Mouse (Mus musculus) CH12.LX (cell line): Measurements from ENCODE around the gene Car4.

Source experiments
- CTCF ChIP-seq, 2 experiments: IDR thresholded peaks in 1 of 2; conservative IDR thresholded peaks in 1 of 2; 2 replicates each; pipeline ENCODE4 v1.5.1; 2011 to 2012; ENCODE audit warnings: low read depth in 2 of 2, low read length in 2 of 2, improper control_type of control experiment in 1 of 2, inconsistent platforms in 1 of 2, mild to moderate bottlenecking in 1 of 2, moderate library complexity in 1 of 2
- E2F4 ChIP-seq: IDR thresholded peaks from 2 replicates; pipeline ENCODE4 v1.6.1; 2011; ENCODE audit warnings: low read depth, low read length, improper control_type of control experiment; ENCODE audit not compliant: insufficient replicate concordance
- EP300 ChIP-seq: IDR thresholded peaks from 2 replicates; pipeline ENCODE4 v1.6.1; 2011; ENCODE audit warnings: low read length, improper control_type of control experiment
- MYC ChIP-seq: IDR thresholded peaks from 2 replicates; pipeline ENCODE4 v1.6.1; 2011; ENCODE audit warnings: low read depth, mild to moderate bottlenecking, improper control_type of control experiment, low read length
- PAX5 ChIP-seq: IDR thresholded peaks from 2 replicates; pipeline ENCODE4 v1.6.1; 2012; ENCODE audit warnings: low read length, inconsistent platforms, mixed read lengths
- TBP ChIP-seq: conservative IDR thresholded peaks from 2 replicates; pipeline ENCODE4 v1.6.1; 2011; ENCODE audit warnings: low read depth, low read length, improper control_type of control experiment
- TCF12 ChIP-seq: IDR thresholded peaks from 2 replicates; pipeline ENCODE4 v1.6.1; 2014; ENCODE audit warnings: low read depth, mild to moderate bottlenecking, inconsistent platforms, low read length, improper control_type of control experiment
- USF1 ChIP-seq: IDR thresholded peaks from 2 replicates; pipeline ENCODE4 v1.6.1; 2014; ENCODE audit warnings: low read depth, mild to moderate bottlenecking, inconsistent platforms, low read length, improper control_type of control experiment
- ZKSCAN1 ChIP-seq: IDR thresholded peaks from 2 replicates; pipeline ENCODE4 v1.6.1; 2012; ENCODE audit warnings: low read depth, inconsistent platforms, low read length, improper control_type of control experiment, borderline replicate concordance
- ZNF384 ChIP-seq: IDR thresholded peaks from 2 replicates; pipeline ENCODE4 v1.6.1; 2012; ENCODE audit warnings: low read depth, low read length, improper control_type of control experiment, inconsistent platforms

- TF ChIP-seq TCF12 = no peak
- TF ChIP-seq ZNF384 = no peak
- TF ChIP-seq ZKSCAN1 = no peak
- TF ChIP-seq CTCF (conservative IDR thresholded peaks at IDR 0.05 in 1 of 2, IDR thresholded peaks at IDR 0.05 in 1 of 2; ENCODE audit: low read depth in 2 of 2, low read length in 2 of 2) = no peak
- no peak for TF ChIP-seq MYC
- no peak for TF ChIP-seq TBP
- TF ChIP-seq E2F4 = no peak
- TF ChIP-seq PAX5 = no peak
- TF ChIP-seq EP300 = no peak
- TF ChIP-seq USF1 = no peak
Measured at GRCm38 (mm10) chr11:84995241-84995640, 37.7 kb downstream of the Car4 start.
